Mouse (Mus musculus) R1 (cell line): ENCODE measurements around the gene Tnfrsf18.

Experiments
- DNase-seq: peaks from one replicate; pipeline ENCODE4 v3.0.0-alpha.2; 2018; ENCODE audit warnings: low read depth, low spot score

Tnfrsf18 gene

GRCm38 (mm10) chr4:156076911-156077382 is 51.0 kb downstream of the Tnfrsf18 start:
- DNase-seq = no peak

GRCm38 (mm10) chr4:156077499-156078301 is 51.7 kb downstream of the Tnfrsf18 start:
- DNase-seq = peak; percentile 49
